Mouse (Mus musculus): ENCODE measurements at regions not wholly inside any gene's neighbourhood (a gene's known extent, or its start where the extent isn't known, plus 50 kb on each side); places are given as distances from the start of the nearest gene placed in this dataset.

DNA sequence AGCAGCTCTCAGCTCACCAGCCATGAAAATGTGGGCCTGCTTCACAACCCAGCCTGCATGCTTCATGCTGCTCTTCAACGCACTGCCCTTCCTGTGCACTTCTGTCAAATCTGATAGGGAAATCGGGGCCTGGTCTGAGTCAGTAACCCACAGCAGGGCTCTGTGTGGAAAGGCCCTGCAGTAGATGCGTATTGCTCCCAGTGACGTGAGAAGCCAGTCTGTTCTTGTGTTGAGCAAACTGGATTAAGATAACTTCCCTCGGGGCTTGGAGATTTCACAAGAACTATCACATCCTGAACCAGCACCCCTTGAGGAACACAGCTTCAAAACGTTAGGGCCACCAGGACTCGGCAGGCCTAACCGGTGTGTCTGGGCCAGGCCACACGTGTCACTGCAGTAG is 106.5 kb upstream of the Klf14 start:
- no peak for DNase-seq (ENCODE audit: low spot score)

DNA sequence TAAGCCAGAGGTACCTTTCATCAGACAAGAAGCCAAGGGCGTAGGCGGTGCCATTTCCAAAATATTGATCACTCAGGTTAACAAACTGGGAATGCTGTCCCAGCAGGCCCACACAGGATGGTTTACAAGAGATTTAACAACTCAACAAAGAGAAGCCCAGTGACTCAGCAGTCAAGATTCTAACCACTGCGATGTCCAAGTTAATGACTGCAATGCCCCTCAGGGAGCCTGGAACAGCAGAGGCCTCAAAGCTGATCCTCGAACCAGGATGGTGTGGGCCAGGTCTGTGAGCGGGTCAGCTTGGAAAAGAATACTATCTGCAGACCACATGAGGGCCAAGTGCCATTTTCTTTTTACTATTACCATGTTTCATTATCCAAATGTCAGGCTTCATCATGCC is 108.0 kb upstream of the Klf14 start:
- DNase-seq (ENCODE audit: low spot score): no peak

DNA sequence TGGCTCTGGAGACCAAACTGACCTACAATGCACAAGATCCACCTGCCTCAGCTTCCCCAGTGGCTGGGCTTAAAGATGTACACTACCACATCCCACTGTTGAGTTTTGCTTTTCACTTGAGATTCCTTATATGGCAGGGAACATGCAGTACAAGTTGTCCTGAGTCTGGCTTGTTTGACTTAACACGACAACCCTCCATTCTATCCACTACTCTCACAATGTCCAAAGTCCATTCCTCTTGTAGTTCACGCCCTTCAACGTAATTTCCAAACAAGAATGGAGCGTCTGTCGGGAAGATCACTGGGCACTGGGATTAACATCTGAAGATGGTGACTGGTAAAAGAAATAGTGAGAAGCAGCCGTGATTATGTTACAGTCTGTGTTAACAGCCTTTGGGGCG is 108.6 kb upstream of the Klf14 start:
- DNase-seq (ENCODE audit: low spot score): no peak

DNA sequence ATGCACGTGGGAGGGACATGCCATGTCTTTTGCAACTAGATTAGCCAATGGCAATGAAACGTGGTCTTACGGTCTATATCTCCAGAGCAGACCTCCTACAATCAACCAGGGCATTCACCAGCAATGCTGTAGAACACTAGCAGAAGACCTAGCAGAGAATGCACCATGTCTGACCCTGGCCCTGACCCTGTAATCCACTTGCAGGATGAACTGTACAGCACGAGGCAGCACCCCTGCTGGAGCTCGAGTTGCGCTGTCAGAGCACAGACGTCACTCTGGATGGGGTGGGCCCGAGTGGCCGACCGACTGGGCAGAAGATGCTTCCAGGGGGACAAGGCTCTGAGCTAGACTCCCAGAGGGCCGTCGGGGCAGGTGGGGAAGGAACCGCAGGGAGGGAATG is 110.4 kb upstream of the Klf14 start:
- no peak for DNase-seq (ENCODE audit: low spot score)

DNA sequence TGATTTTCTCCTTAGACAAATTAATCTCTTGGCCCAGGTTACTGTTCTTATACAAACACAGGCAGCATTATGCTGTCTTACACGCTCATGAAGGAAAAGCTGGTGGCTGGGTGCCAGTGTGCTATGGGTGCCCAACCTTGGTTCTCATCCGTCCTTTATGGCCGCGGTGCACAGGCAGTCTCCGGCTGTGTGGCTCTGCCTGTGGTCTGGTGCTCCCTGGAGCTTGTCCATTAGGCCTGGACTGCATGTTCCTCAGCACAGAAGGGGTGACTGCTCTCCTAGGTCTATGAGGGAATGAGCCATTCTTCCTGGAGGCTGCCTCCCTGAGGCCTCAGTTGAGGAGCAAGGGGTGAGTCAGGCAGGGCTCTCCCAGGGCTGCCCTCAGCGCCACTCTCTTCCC is 111.7 kb upstream of the Klf14 start:
- no peak for DNase-seq (ENCODE audit: low spot score)

DNA sequence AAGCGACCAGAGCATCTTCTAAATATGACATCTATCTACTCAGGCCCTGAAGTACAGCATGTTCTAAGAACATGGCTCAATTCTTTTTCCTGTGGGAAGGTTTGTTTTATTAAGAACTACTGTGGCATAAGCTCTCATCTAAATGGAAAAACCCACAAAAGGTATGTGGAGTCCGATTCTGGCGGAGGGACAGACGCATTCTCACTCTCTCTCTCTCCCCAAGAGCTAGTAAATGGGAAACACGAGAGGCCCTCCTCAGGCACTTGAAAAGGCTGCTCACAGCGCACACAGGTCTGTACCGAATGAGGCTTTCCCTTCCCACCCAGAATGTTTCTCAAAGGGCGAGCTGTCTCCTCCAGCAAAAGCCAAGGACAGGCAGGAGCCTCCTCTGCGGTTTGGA is 112.1 kb upstream of the Klf14 start:
- DNase-seq (ENCODE audit: low spot score): no peak

DNA sequence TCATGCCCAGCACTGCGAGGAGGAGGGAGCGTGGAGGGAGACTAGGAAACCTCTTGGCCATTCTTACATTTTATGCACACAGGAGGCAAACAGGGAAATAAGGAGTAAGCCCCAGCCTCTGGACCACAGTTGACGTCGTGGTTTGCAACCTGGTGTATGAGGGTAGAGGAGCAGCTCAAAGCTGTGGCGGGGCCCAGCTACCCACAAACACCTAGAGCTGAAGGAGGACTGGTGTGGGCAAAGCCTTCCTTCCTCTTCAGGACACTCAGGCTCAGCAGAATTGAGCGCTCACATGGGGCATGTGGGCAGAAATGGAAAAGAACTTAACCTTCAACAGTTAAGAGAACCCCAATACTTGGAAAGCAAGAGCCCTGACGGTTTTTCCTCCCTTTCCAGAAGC is 113.2 kb upstream of the Klf14 start:
- DNase-seq (ENCODE audit: low spot score): no peak

DNA sequence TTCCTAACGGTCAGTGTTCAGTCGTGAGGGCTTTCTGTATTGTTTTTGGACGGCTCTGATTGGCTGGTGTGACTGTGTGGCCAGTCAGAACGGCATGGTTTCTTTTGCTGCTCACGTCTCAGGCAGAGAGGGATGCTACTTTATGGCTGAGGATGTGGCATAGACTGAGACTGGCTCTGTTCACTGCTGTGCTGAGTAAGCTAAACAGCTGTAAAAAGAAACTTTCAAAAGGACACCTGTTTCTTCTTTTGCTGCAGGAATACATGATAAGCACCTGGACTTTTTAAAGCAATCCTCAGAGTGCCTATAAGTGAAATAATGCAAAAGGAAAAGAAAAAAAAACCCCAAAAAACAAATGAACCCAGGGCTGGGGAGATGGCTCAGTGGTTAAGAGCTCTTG is 113.7 kb upstream of the Klf14 start:
- no peak for DNase-seq (ENCODE audit: low spot score)

DNA sequence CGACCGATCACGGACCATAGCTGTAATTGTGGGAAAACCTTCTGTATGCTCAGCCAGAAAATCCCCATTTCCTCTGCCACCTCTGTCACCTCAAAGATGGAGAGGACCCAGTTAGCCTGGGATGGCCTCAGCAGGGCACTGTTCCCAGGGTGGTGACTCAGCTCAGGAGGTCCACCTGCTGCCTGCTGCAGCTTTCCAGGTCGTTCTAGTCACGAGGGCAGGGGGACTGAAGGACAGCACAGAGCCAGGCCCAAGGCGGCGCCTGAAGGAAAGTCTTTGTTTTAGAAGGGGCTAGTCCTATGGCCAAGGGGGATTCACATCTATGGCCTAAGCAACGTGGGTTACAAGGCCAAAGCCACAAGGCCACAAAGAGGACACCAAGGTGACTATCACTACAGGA is 114.5 kb upstream of the Klf14 start:
- DNase-seq (ENCODE audit: low spot score): no peak

DNA sequence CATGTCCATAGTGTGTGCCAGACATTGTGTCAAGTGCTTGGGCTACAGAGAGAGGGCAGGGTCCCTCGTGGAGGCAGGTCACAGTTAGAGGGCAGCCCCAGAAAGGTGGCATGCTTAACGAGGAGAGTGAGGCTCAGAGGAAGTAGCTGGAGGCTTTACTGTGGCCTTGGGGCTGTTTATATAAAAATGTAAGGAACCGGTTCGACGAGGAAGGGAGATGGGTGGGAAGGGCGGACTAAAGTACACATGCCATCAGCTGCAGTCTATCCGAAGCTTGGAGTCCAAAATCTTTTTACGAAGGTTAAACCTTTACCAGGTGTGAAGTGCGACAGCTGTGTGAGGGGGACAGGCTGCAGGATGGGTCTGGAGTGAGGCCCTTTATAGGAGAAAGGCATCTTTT is 115.5 kb upstream of the Klf14 start:
- DNase-seq (ENCODE audit: low spot score): no peak

DNA sequence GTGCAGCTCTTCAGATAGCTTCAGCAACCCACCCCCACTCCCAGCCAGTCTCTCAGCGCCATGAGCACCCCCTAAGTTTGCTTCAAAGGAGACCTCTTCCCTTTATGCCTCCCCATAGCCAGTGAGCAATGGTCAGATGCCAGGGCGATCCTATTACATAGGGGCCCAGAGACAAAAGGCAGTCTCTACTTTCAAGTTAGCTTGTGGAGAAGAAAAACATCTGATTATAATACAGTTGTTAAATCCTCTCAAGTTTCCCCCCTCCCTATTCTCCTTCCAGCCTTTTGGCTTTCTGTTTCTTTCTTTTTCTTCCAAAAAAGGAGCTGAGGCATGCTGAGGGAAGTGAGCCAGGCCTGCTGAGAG is 116.3 kb upstream of the Klf14 start:
- no peak for DNase-seq (ENCODE audit: low spot score)

DNA sequence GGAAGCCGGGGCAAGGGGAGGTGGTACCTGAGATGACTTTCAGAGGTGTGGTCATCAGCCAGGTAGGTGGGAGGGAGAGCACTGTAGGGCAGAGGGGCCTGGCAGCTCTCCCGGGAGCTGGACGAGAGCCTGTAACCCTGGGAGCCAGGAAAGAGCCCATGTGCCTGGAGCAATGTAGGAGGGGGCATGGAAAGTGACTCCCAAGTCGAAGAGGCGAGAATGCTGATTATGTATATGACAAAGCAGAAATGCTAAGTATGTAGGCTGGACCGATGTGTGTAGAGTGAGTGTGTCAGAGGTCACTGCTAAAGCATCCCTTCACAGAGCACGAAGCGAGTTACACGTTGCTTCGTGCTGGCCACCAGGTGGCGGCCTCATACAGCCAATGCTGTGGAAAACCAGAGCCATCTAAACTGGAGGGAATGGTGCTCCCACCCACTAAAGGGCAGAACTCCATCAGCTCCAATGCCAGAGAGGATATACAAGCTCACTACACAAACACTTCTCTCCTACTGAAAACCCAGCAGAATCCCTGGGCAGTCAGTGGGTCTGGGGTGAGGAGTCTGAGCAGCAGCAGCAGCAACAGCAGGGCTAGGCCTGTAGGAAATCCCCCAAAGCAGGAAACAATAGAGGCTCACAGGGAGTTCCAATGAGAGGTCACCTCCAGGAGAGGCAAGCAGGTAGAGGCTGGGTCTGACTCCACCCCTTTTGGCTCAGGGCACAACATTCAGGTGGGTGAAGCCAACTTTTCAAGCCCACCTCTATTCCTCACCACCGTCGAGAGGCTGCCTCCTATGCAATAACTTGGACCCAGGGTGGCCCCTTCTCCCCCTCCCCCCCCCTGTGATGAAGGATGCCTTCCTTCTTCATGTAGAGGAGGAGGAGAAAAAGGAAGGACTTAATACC is 116.9 kb upstream of the Klf14 start:
- peak; percentile 49 for DNase-seq (ENCODE audit: low spot score)

DNA sequence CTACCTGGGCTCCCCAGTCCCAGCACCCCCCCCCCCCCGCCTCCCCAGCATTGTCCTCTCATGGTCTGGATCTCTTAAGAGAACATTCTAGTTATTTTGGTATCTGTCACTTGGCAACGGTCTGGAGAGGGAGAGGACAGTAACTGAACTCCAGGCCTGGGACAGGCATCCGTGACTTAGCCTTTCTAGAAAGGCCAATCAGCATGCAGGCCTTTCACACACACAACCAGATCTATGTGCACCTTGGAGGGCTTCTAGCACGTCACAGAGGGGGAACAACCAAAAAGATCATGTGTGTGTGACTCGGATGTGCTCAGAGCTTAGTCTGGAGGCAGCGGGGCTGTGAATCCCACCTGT is 117.6 kb upstream of the Klf14 start:
- no peak for DNase-seq (ENCODE audit: low spot score)

DNA sequence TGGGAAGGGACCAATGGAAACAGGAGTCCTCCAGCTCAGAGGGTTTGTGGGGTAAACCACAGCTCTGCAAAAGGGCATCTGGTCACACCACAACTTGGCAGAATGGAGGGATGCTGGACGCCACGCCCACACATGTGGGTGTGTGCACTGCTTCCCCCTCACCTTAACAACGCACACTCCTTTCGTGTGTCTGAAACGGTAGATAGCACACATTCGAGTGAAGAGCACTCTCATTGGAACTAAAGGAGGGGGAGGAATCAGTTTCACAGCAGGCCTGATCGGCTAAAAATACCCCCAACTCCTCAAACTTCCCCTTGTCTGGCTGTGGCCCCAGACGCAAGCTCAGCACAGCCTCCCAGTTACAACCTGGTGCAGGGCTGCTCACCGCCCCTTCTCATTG is 118.3 kb upstream of the Klf14 start:
- no peak for DNase-seq (ENCODE audit: low spot score)

DNA sequence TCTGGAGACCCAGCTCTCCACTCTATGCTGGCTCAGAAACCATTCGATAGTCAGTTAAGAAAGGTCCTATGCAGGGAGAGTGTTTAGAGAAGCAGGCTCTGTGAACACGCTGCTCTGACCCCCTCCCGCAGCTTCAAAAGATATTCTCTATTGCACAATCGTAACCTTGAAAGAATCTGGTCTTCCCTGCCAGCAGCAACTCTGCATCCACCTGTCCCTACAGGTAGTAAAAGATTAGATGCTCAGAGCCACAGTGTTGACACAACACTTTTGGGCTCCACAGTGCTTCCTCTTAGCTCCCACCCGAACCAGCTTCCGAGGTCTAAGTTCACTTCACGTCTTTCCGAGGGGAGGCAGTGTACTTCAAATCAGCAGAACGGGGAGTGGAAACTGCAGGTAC is 118.9 kb upstream of the Klf14 start:
- no peak for DNase-seq (ENCODE audit: low spot score)

DNA sequence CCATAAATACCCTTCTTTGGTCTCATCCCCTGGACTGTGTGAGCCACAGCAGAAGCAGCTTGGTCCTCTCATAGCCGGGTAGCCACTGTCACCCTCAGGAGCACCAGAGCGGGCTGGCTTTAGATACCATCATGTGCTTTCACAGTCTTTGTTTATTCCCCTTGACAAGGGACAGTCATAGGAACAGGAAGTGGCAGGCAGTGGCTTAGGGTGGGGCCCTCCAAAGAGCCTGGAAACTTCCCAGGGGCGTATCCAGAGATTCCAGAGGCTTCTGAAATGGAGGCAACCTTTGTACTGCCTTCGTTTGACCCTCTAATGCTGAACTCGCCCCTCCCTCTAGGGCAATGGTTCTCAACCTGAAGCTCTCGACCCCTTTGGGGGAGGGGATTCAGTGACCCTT is 119.5 kb upstream of the Klf14 start:
- no peak for DNase-seq (ENCODE audit: low spot score)

DNA sequence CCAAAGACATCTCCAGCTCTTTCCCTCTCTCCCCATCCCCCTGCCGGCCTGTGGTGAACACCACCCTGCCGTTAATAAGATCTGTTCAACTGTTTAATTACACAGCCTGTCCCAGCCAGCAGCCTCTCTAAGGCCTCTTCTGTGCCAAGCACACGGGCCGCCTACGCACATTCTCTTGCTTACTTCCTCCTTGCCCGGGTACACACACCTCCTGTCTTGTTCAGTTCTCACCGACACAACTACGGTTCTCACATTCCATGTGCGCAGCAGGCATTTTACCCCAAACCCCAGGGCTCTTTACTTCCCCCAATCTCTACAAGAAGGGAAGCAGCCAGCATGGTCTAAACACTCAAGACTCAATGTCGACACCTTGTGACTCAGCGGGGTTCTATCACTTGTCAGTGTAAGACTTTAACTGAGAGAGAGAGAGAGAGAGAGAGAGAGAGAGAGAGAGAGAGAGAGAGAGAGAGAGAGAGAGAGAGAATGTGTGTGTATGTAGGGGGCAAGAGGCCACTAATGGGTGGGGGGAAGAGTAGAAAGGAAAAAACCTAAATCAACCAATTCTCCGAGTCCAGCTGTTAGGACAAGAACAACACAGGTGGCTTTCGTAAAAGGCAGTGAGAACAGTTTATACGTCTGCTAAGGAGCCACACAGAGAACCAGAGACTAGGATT is 120.8 kb upstream of the Klf14 start:
- no peak for DNase-seq (ENCODE audit: low spot score)

DNA sequence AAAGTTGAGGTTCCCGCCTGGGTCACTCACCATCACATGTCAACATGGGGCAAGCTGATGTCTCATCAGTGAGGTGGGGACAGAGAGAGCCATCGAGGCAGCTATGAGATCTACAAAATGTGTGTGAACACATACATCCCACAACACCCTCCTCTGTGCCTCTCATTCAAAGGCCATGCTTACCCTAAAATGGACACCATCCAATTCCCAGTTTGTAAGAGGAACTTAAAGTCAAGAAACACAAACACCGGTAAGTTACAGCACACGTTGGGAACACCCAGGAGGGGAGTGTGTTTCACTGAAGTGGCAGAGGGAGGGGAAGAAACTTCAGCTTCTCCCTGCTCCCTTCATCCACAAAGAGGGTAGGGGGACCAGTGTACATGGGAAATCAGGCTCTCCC is 121.4 kb upstream of the Klf14 start:
- no peak for DNase-seq (ENCODE audit: low spot score)

DNA sequence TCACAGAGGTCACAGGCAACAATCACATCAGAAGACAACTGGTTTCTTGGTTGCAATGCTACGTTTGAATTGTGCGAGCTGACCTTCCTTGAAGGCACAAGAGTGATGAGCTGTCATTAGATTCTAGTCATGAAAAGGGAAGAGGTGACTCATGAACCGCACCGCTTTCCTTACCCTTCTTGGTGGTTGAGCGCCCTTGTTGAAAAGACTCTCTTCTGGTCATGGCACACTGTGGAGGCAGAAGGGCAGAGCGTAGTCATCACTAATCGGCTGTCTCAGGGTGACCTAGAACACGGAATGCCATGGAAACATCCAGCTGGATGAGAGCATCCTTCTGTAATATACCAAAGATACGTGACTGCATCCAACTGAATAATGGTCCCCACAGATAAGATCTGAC is 121.8 kb upstream of the Klf14 start:
- no peak for DNase-seq (ENCODE audit: low spot score)

DNA sequence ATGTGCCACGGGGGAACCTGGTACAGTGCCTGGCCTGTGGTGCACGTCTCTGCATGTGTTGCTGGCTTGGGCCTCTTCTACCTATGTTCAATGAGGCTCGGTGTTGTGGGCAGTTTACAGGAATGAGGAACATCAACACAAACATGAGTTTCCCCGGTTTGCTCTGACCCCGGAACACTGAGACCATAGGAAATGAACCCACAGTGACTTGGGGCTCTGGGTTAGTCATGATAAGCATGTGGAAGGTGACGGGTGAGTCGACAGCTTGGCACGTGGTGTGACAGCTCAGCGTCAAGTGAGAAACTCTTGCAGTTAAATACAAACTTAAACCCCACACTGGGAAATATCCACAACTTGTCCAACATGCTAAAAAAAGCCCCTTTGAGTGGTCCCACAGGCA is 122.4 kb upstream of the Klf14 start:
- DNase-seq (ENCODE audit: low spot score): no peak

DNA sequence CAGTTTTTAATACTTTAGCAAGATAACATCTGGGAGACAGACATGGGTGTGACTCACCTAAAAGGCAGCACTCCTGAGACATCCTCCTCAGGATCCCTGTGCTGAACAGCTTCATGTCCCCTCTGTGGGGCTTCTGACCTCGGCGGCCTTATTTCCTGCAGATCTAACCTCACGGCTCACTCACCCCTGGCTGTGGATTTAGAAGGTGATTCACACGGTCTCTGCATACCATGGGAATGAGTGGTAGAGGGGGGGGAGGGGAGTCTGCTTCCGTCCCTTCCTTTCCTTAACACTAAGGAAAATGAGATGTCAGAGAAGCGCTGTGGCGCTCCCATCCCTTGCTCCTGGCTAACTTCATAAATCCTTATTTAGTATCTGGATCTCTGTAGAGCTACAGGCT is 123.1 kb upstream of the Klf14 start:
- no peak for DNase-seq (ENCODE audit: low spot score)

DNA sequence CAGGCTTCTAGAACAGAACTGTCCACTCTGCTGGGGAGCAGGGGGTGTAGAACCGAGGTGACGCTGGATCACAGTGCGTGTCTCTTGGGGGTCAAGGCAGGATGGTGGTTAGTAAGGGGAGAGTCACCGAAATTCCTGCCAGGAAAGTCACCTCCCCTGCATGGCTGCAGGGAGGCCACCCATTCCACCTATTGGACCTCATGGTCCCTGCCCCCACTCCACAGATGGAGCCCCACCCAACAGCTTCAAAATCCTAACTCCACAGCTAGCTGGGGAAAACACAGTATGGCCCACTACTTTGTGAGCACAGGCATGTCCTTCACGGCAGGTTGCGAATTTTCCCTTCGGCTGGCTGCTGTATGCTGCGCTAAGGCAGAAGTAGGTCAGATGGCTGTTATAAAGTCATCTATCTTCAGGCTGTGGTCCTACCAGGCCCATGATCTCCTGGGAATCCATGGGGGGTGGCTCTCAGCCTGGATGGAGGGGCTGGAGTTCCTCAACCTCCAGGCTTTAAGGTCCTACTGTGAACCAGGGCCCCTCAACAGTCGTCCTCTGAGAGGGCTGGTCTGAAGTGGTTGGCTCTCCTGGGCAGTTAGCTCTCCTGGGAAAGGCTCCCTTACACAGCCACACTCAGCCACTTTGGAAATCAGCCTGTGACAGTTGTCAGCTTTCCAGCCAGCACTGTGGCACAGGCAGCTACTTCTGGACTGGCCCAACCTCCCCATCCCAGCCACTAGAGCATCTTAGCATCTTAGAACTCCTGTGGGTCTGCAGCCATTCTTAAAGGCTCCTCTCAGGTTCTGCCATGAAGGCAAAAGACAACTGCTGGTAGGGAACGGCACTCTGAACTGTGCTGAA is 124.0 kb upstream of the Klf14 start:
- DNase-seq (ENCODE audit: low spot score): no peak

DNA sequence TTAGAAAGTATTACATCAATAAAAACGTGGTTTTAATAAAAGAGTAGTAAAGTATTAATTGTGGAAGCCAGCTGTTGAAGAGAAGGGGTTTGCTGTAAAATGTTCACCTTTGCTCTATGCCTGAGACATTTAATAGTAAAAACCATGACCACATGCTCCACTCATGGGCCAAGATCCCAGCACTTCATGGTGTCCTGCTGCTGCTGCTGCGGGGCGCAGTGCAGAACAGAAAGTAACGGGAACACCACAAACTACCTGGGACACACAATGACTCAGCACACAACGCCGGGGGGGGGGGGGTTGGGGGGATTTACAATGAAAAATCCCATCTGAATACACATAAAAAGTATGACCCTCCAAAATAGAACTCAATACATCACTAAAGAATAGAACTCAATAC is 124.8 kb upstream of the Klf14 start:
- DNase-seq (ENCODE audit: low spot score): no peak
